ENCODE assay signal across 8 mouse cellular contexts in the genomic region with DNA sequence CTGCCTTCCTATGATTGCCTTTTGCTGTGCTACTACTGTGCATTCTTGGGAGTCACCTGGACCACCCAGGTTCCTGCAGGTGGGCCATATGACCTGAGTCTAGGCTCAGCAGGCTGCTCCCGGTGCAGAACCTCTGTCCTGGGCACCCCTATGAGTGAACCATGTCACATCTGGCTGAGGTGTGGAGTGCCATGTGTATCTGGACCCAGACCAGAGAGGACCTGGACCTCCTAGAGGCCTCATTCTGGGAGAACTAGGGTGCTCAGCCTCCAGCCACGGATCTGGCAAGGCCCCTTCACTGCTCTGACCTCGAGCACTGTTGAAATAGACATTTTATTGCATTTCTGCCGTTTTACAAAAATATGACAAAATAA. TPM values are rescaled to one million over a fixed set of nuclear protein-coding genes. Genes with fewer than 3 reads are reported as not detected.
DNase-seq lines count a peak whose midpoint lies in the region; ATAC-seq and TF ChIP-seq lines count a peak whose summit lies in the region.
"Had no signal": no experiment of that assay in that cellular context is flagged by ENCODE, and none has a peak within 500 bp of the region (broad histone marks: within the 10 kb centered on the region; RNA-seq: fewer than 3 reads in every experiment).

No protein-coding gene starts in this region.

- peak overlapping the region; percentile 62 for H3K4me3 ChIP-seq in lung, embryonic 14.5 days (ENCODE audit: low read depth, low read length)
- peak overlapping the region; percentile 64 for H3K4me3 ChIP-seq in forebrain, embryonic 12.5 days (replicated peaks)
- peak overlapping the region; percentile 65 for H3K4me3 ChIP-seq in limb, embryonic 13.5 days
- peak overlapping the region; percentile 64 for H3K4me3 ChIP-seq in stomach, embryonic 15.5 days (replicated peaks)

- no peaks in the 10 kb centered on the region for H3K9me3 ChIP-seq in lung, embryonic 14.5 days (ENCODE audit: low read depth, low read length)
- H3K9me3 ChIP-seq in forebrain, embryonic 12.5 days, result no peaks in the 10 kb centered on the region
- H3K9me3 ChIP-seq in limb, embryonic 13.5 days, result no peaks in the 10 kb centered on the region
- H3K9me3 ChIP-seq in stomach, embryonic 15.5 days, result no peaks in the 10 kb centered on the region

- WGBS in lung, embryonic 14.5 days, result 17% methylated on average over 4 of the region's 4 CpGs
- WGBS in forebrain, embryonic 12.5 days, result 30% methylated on average over 4 of the region's 4 CpGs
- WGBS in limb, embryonic 13.5 days, result 16% methylated on average over 4 of the region's 4 CpGs
- 26% methylated on average over 4 of the region's 4 CpGs for WGBS in stomach, embryonic 15.5 days

- no peak; the same call in 1 of the 2 replicates for ATAC-seq in lung, embryonic 14.5 days (ENCODE audit: insufficient read depth)
- ATAC-seq in forebrain, embryonic 12.5 days (ENCODE audit: low FRiP score), result peak; percentile 23
- 0 out of 2 replicates have a peak, but pooled peaks have one; percentile 4 for ATAC-seq in limb, embryonic 13.5 days (ENCODE audit: low FRiP score, low read depth)
- no peak for ATAC-seq in stomach, embryonic 15.5 days (ENCODE audit: insufficient read depth, low FRiP score, low read depth)

- peak overlapping the region; percentile 61 for H3K9ac ChIP-seq in lung, embryonic 14.5 days
- H3K9ac ChIP-seq in forebrain, embryonic 12.5 days, result peak overlapping the region; percentile 72; the same call in 1 of the 2 replicates
- peak overlapping the region; percentile 80 for H3K9ac ChIP-seq in limb, embryonic 13.5 days
- H3K9ac ChIP-seq in stomach, embryonic 15.5 days, result peak overlapping the region; percentile 50; the same call in 1 of the 2 replicates

- peak overlapping the region; percentile 89 for H3K27ac ChIP-seq in lung, embryonic 14.5 days (ENCODE audit: low read depth)
- peak overlapping the region; percentile 90; the same call in 1 of the 2 replicates for H3K27ac ChIP-seq in forebrain, embryonic 12.5 days
- peak overlapping the region; percentile 79; the same call in 1 of the 2 replicates for H3K27ac ChIP-seq in limb, embryonic 13.5 days
- H3K27ac ChIP-seq in stomach, embryonic 15.5 days, result peak overlapping the region; percentile 88; the same call in 1 of the 2 replicates
- H3K27ac ChIP-seq: macrophage had no signal

- no peaks in the 10 kb centered on the region; the same call in 1 of the 2 replicates for H3K4me1 ChIP-seq in lung, embryonic 14.5 days (ENCODE audit: insufficient read depth)
- peaks cover 23% of the 10 kb centered on the region for H3K4me1 ChIP-seq in forebrain, embryonic 12.5 days
- peaks cover 25% of the 10 kb centered on the region for H3K4me1 ChIP-seq in limb, embryonic 13.5 days
- peaks cover 17% of the 10 kb centered on the region; the same call in 1 of the 2 replicates for H3K4me1 ChIP-seq in stomach, embryonic 15.5 days

- H3K27me3 ChIP-seq in lung, embryonic 14.5 days (ENCODE audit: insufficient read depth, low read length), result no peaks in the 10 kb centered on the region
- no peaks in the 10 kb centered on the region for H3K27me3 ChIP-seq in forebrain, embryonic 12.5 days
- no peaks in the 10 kb centered on the region for H3K27me3 ChIP-seq in limb, embryonic 13.5 days
- H3K27me3 ChIP-seq in stomach, embryonic 15.5 days (replicated peaks), result no peaks in the 10 kb centered on the region

- DNase-seq in lung, embryonic 14.5 days, result no peak
- no peak for DNase-seq in lung, postnatal 36 days
- no peak for DNase-seq in adrenal gland, postnatal 4 days (ENCODE audit: low spot score in 2 of 2)
- DNase-seq in adrenal gland, adult 2 months, result no peak

- TF ChIP-seq CTCF in lung, embryonic 14.5 days (IDR thresholded peaks at IDR 0.05; ENCODE audit: low read depth), result no peak

- H3K36me3 ChIP-seq in lung, embryonic 14.5 days (ENCODE audit: insufficient read depth), result peaks cover 52% of the 10 kb centered on the region
- H3K36me3 ChIP-seq in forebrain, embryonic 12.5 days (replicated peaks), result peaks cover 76% of the 10 kb centered on the region
- peaks cover 67% of the 10 kb centered on the region for H3K36me3 ChIP-seq in limb, embryonic 13.5 days
- H3K36me3 ChIP-seq in stomach, embryonic 15.5 days, result peaks cover 24% of the 10 kb centered on the region

- peak overlapping the region; percentile 80 for H3K4me2 ChIP-seq in lung, embryonic 14.5 days
- peak overlapping the region; percentile 90 for H3K4me2 ChIP-seq in forebrain, embryonic 12.5 days
- peak overlapping the region; percentile 86 for H3K4me2 ChIP-seq in limb, embryonic 13.5 days (replicated peaks)
- peak overlapping the region; percentile 92 for H3K4me2 ChIP-seq in stomach, embryonic 15.5 days

RNA-seq across cellular contexts. Expression of gene Dda1, which starts 6.7 kb away (rescaled TPM):
- 101 and 111 TPM in 2 replicates for polyA plus RNA-seq in lung, embryonic 14.5 days (2014; fragmentation: Nextera tagmentation; extraction: Ambion mirVana)
- polyA plus RNA-seq in forebrain, embryonic 12.5 days (2016; fragmentation: Nextera tagmentation; extraction: Ambion mirVana), result 146 and 155 TPM in 2 replicates
- polyA plus RNA-seq in limb, embryonic 13.5 days (2015; fragmentation: Nextera tagmentation; extraction: Ambion mirVana), result 98.8 and 105 TPM in 2 replicates
- 90.2 and 92.4 TPM in 2 replicates for polyA plus RNA-seq in stomach, embryonic 15.5 days (2015; fragmentation: Nextera tagmentation; extraction: Ambion mirVana)
- 10 to 100 TPM; 61.2 to 61.4 TPM for total RNA-seq in adrenal gland, postnatal 4 days (2021)
- total RNA-seq in adrenal gland, adult 2 months (2021), result 10 to 100 TPM; 54.7 to 76.7 TPM
- polyA plus RNA-seq in adrenal gland, adult 2 months (2012; rRNA removed), result 129 and 149 TPM in 2 replicates

RNA-seq across cellular contexts. Expression of gene Ano8, which starts 10.1 kb away (rescaled TPM):
- polyA plus RNA-seq in lung, embryonic 14.5 days (2014; fragmentation: Nextera tagmentation; extraction: Ambion mirVana), result 2.4 and 3.1 TPM in 2 replicates
- polyA plus RNA-seq in forebrain, embryonic 12.5 days (2016; fragmentation: Nextera tagmentation; extraction: Ambion mirVana), result 11.1 and 13.4 TPM in 2 replicates
- 1.5 and 1.7 TPM in 2 replicates for polyA plus RNA-seq in limb, embryonic 13.5 days (2015; fragmentation: Nextera tagmentation; extraction: Ambion mirVana)
- polyA plus RNA-seq in stomach, embryonic 15.5 days (2015; fragmentation: Nextera tagmentation; extraction: Ambion mirVana), result 1.5 and 1.8 TPM in 2 replicates
- total RNA-seq in adrenal gland, postnatal 4 days (2021), result 10 to 100 TPM; 25.9 to 26.3 TPM
- 10 to 100 TPM in 1 of 2 experiments, 1 to 10 TPM in 1; 9.9 to 16.4 TPM for total RNA-seq in adrenal gland, adult 2 months (2021)
- 44.9 and 54.6 TPM in 2 replicates for polyA plus RNA-seq in adrenal gland, adult 2 months (2012; rRNA removed)

RNA-seq across cellular contexts. Expression of gene Mrpl34, which starts 10.9 kb away (rescaled TPM):
- polyA plus RNA-seq in lung, embryonic 14.5 days (2014; fragmentation: Nextera tagmentation; extraction: Ambion mirVana), result 134 and 135 TPM in 2 replicates
- polyA plus RNA-seq in forebrain, embryonic 12.5 days (2016; fragmentation: Nextera tagmentation; extraction: Ambion mirVana), result 207 and 219 TPM in 2 replicates
- 151 and 152 TPM in 2 replicates for polyA plus RNA-seq in limb, embryonic 13.5 days (2015; fragmentation: Nextera tagmentation; extraction: Ambion mirVana)
- 154 and 164 TPM in 2 replicates for polyA plus RNA-seq in stomach, embryonic 15.5 days (2015; fragmentation: Nextera tagmentation; extraction: Ambion mirVana)
- 10 to 100 TPM; 87.7 to 89.8 TPM for total RNA-seq in adrenal gland, postnatal 4 days (2021)
- 100 to 1,000 TPM; 130 to 133 TPM for total RNA-seq in adrenal gland, adult 2 months (2021)
- 230 and 261 TPM in 2 replicates for polyA plus RNA-seq in adrenal gland, adult 2 months (2012; rRNA removed)

RNA-seq across cellular contexts. Expression of gene Gtpbp3, which starts 12.2 kb away (rescaled TPM):
- polyA plus RNA-seq in lung, embryonic 14.5 days (2014; fragmentation: Nextera tagmentation; extraction: Ambion mirVana), result 7.6 and 9.6 TPM in 2 replicates
- polyA plus RNA-seq in forebrain, embryonic 12.5 days (2016; fragmentation: Nextera tagmentation; extraction: Ambion mirVana), result 12.6 and 15.1 TPM in 2 replicates
- 23.6 and 25.0 TPM in 2 replicates for polyA plus RNA-seq in limb, embryonic 13.5 days (2015; fragmentation: Nextera tagmentation; extraction: Ambion mirVana)
- 14.6 and 16.1 TPM in 2 replicates for polyA plus RNA-seq in stomach, embryonic 15.5 days (2015; fragmentation: Nextera tagmentation; extraction: Ambion mirVana)
- 10 to 100 TPM; 30.6 to 32.0 TPM for total RNA-seq in adrenal gland, postnatal 4 days (2021)
- 10 to 100 TPM; 15.6 to 26.7 TPM for total RNA-seq in adrenal gland, adult 2 months (2021)
- polyA plus RNA-seq in adrenal gland, adult 2 months (2012; rRNA removed), result 58.3 and 77.4 TPM in 2 replicates

RNA-seq across cellular contexts. Expression of gene Abhd8, which starts 12.2 kb away (rescaled TPM):
- polyA plus RNA-seq in lung, embryonic 14.5 days (2014; fragmentation: Nextera tagmentation; extraction: Ambion mirVana), result 36.6 and 47.8 TPM in 2 replicates
- 99.3 and 99.8 TPM in 2 replicates for polyA plus RNA-seq in forebrain, embryonic 12.5 days (2016; fragmentation: Nextera tagmentation; extraction: Ambion mirVana)
- polyA plus RNA-seq in limb, embryonic 13.5 days (2015; fragmentation: Nextera tagmentation; extraction: Ambion mirVana), result 75.2 and 75.7 TPM in 2 replicates
- polyA plus RNA-seq in stomach, embryonic 15.5 days (2015; fragmentation: Nextera tagmentation; extraction: Ambion mirVana), result 42.0 and 44.0 TPM in 2 replicates
- 10 to 100 TPM; 58.9 to 65.9 TPM for total RNA-seq in adrenal gland, postnatal 4 days (2021)
- 10 to 100 TPM; 52.1 to 64.4 TPM for total RNA-seq in adrenal gland, adult 2 months (2021)
- polyA plus RNA-seq in adrenal gland, adult 2 months (2012; rRNA removed), result 220 and 223 TPM in 2 replicates

Comparison
In these comparisons a context has a peak if more than half of its experiments do, and no peak if none do; other contexts are left out.
1. ATAC-seq: peak in forebrain, embryonic 12.5 days (single experiment) and limb, embryonic 13.5 days (single experiment); none in lung, embryonic 14.5 days (single experiment) and stomach, embryonic 15.5 days (single experiment).
2. Peak in every context shown above with its lines, with median percentiles within 50 percentile points of each other: H3K27ac ChIP-seq, H3K4me2 ChIP-seq, H3K4me3 ChIP-seq and H3K9ac ChIP-seq.